Mouse (Mus musculus) heart, adult 2 months (tissue): Measurements from ENCODE around the gene Prss35.

ENCODE experiments used
- CTCF ChIP-seq: fragments of 200-600 bp; IDR thresholded peaks from 2 replicates; pipeline ENCODE4 v1.8.1; 2022; ENCODE audit warnings: antibody characterized with exemption, mild to moderate bottlenecking, moderate library complexity
- POLR2A ChIP-seq: fragments of 200-500 bp; IDR thresholded peaks from 2 replicates; pipeline ENCODE4 v1.6.1; 2011; ENCODE audit warnings: mild to moderate bottlenecking, low read depth, low read length, control low read depth; ENCODE audit not compliant: insufficient read depth

- TF ChIP-seq POLR2A (no peak), CTCF (no peak)
These were observed 34.8 kb downstream of the Prss35 start for GRCm38 (mm10) chr9:86778212-86778611.
